Mouse (Mus musculus) neural tube, embryonic 15.5 days (tissue): ENCODE data around the gene Pax3. TPM values are rescaled to one million over a fixed set of nuclear protein-coding genes. Genes with fewer than 3 reads are reported as not detected.

Experiments used
- ATAC-seq: fragments of 200-750 bp; cut with Nextera tagmentation; 2 replicates; pipeline ENCODE4 v1.8.0; 2017; ENCODE audit warnings: mild to moderate bottlenecking, moderate TSS enrichment, moderate library complexity; ENCODE audit not compliant: low FRiP score
- H3K27ac ChIP-seq: fragments of 300-500 bp; sonication (generic); replicated peaks from 2 replicates; pipeline ENCODE4 v1.5.1; 2015; ENCODE audit warnings: mild to moderate bottlenecking, inconsistent platforms
- H3K27me3 ChIP-seq: fragments of 300-500 bp; sonication (generic); replicated peaks from 2 replicates; pipeline ENCODE4 v1.6.1; 2015; ENCODE audit warnings: inconsistent platforms
- H3K36me3 ChIP-seq: fragments of 300-500 bp; sonication (generic); 2 replicates; pipeline ENCODE4 v1.6.1; 2015; ENCODE audit warnings: inconsistent platforms
- H3K4me1 ChIP-seq: fragments of 300-500 bp; sonication (generic); 2 replicates; pipeline ENCODE4 v1.6.1; 2015; ENCODE audit warnings: inconsistent platforms
- H3K4me2 ChIP-seq: fragments of 300-500 bp; sonication (generic); 2 replicates; pipeline ENCODE4 v1.6.1; 2015; ENCODE audit warnings: inconsistent platforms, mild to moderate bottlenecking, moderate library complexity
- H3K4me3 ChIP-seq: fragments of 300-500 bp; sonication (generic); replicated peaks from 2 replicates; pipeline ENCODE4 v1.5.1; 2015; ENCODE audit warnings: mild to moderate bottlenecking, inconsistent platforms
- H3K9ac ChIP-seq: fragments of 300-500 bp; sonication (generic); replicated peaks from 2 replicates; pipeline ENCODE4 v1.6.1; 2015; ENCODE audit warnings: mild to moderate bottlenecking, inconsistent platforms
- H3K9me3 ChIP-seq: fragments of 300-500 bp; sonication (generic); replicated peaks from 2 replicates; pipeline ENCODE4 v1.6.1; 2016; ENCODE audit warnings: inconsistent platforms
- WGBS: fragments of 180-500 bp; shearing (Covaris S2); methylation state at CpG from one replicate; pipeline ENCODE4 v1.1.7; 2015; ENCODE audit warnings: mixed read lengths; 5-methylcytosine and 5-hydroxymethylcytosine counted together
- polyA plus RNA-seq: library from polyadenylated mRNA; unstranded; fragments of >200 nt; fragmentation: Nextera tagmentation; extraction: Ambion mirVana; gene quantifications from 2 replicates; pipeline ENCODE4 v1.2.1, GENCODE M21; 2015

The Pax3 gene
- polyA plus RNA-seq, result 2.5 and 3.4 TPM in 2 replicates

DNA sequence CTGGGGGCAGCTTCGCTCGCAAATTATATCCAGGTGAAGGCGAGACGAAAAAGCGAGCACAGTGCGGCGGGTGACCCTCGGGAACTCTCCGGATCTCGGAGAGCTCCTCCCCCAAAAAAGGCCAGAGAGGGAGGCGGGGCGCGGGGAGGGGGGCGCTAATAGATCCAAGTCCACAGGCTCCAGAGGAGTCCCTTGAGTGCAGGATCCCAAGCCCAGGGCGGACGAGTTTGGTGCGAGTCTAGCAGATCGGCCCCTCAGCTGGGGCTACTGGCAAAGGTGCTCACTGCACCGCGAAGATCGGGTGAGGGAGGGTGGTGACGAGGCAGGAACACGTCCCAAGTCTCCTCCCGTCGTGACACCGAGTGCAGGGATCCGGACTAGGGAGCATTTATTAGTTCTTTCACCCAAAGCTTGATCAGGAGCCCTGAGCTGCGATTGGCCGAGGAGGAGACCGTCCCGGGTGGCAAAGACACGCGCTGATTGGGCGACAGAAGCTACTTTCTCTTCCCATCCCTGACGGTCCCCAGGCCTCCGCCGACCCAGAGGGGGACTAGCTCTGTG is at the start of gene Pax3:
Gene Pax3, minus strand, starts transcription at position 384 of the 561 bp plus-strand sequence.
- H3K27me3 ChIP-seq, result peaks cover 84% of the 10 kb centered on the region
- peaks cover 17% of the 10 kb centered on the region for H3K4me1 ChIP-seq
- peak within 1 kb of the TSS; percentile 9; the same call in 1 of the 2 replicates for H3K9ac ChIP-seq
- WGBS, result 1% methylated on average over 36 of the region's 37 CpGs
- H3K4me3 ChIP-seq, result peak within 1 kb of the TSS; percentile 33
- H3K27ac ChIP-seq, result peak within 1 kb of the TSS; percentile 51
- H3K36me3 ChIP-seq, result no peaks in the 10 kb centered on the region
- H3K4me2 ChIP-seq, result peak within 1 kb of the TSS; percentile 52
- ATAC-seq, result peak; percentile 59; the same call in 1 of the 2 replicates
- no peaks in the 10 kb centered on the region for H3K9me3 ChIP-seq

DNA sequence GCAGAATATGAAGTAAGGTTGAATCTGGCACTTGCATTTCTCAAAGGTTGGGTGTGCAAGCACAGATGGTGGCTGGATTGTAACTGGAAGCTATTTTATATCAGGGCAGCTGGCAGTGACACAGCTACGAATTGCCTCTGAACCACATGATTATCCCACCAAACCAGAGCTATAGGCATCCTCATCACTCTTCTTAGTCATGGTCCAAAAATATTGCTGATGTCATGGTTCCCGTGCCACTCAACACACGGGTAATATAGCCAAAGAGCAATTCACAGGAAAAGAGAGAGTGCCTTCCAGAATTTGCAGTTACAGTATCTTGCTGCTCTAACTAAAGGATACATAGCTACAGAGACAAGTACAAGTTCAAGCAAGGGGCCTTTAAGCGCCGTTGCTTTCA is 37.4 kb upstream of the Pax3 start:
- no peak for ATAC-seq
- no peak overlapping the region for H3K4me2 ChIP-seq
- H3K36me3 ChIP-seq, result no peaks in the 10 kb centered on the region
- 81% methylated on average over 5 of the region's 5 CpGs for WGBS
- H3K4me3 ChIP-seq, result no peak overlapping the region
- H3K27me3 ChIP-seq, result no peaks in the 10 kb centered on the region
- H3K4me1 ChIP-seq, result no peaks in the 10 kb centered on the region
- no peak overlapping the region for H3K27ac ChIP-seq
- H3K9me3 ChIP-seq, result no peaks in the 10 kb centered on the region
- H3K9ac ChIP-seq, result no peak overlapping the region

DNA sequence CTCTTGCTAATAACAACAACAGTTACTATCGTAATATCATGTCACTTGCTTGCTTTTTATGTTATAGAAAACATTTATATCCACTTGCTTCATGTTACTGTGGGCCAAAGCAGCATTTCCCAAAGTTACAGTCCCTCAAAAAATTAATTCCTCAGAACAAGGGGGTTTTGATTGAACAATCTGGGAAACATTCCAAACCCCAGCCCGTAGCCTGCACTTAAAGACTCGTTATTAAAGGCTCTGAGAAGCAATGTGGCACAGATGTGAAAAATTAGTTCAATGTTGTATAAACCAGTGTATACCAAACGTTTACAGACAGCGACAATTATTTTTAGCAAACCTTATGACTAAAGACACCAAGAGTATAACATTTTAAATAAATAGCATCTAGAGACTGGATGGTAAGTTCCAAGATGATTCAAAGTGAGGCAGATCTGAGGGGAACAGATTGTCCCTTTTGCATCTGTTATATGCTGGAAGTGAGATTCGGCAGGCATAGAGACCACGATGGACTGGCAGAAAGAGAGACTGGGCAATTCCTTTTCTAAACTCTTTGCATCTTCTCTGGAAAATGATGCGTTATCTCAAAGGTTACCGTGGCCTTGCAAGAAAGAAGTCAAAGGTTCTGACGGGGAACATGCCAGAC is 35.1 kb upstream of the Pax3 start:
- no peaks in the 10 kb centered on the region for H3K36me3 ChIP-seq
- H3K27ac ChIP-seq, result no peak overlapping the region
- WGBS, result 63% methylated on average over 10 of the region's 10 CpGs
- no peak overlapping the region for H3K4me3 ChIP-seq
- H3K9me3 ChIP-seq, result no peaks in the 10 kb centered on the region
- H3K27me3 ChIP-seq, result no peaks in the 10 kb centered on the region
- ATAC-seq, result no peak
- no peak overlapping the region for H3K4me2 ChIP-seq
- H3K4me1 ChIP-seq, result no peaks in the 10 kb centered on the region
- no peak overlapping the region for H3K9ac ChIP-seq

DNA sequence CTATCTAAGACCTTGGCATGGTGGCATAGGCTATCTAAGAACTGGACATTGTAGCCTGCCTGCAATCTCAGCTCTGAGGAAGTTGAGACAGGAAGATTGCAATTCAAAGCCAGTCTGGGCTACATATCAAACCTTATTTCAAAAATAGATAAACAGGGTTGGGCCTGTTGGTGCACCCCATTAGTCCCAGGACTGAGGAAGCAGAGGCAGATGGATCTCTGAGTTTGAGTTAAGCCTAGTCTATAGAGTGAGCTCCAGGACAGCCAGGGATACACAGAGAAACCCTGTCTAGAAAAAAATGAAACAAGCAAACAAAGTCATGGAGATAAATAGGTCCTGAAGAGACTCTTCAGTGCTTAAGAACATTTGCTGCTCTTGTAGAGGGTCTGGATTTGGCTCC is 32.9 kb upstream of the Pax3 start:
- Histone ChIP-seq H3K4me1 (no peaks in the 10 kb centered on the region), H3K4me3 (no peak overlapping the region), H3K9me3 (no peaks in the 10 kb centered on the region), H3K9ac (no peak overlapping the region), H3K27ac (no peak overlapping the region), H3K36me3 (no peaks in the 10 kb centered on the region), H3K27me3 (no peaks in the 10 kb centered on the region), H3K4me2 (no peak overlapping the region)
- ATAC-seq, result no peak

DNA sequence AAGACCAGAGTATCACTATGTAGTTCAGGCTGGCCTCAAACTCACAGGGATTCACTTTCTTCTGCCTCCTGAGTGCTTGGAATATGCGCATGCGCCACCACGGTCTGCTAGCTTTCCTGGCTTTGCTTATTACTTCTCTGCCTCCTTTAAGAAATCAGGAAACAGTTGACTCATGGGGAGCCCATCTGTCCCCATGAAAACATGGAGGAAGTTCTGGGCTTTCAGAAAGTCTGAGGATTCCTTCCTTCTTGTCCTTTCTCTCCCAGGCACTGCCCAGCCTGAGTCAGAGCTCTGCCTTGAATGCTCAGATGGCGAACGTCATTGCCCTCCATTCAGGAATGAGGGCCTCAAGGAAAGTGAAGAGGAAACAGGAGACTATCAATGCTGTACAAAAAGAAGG is 31.8 kb upstream of the Pax3 start:
- no peaks in the 10 kb centered on the region for H3K36me3 ChIP-seq
- 61% methylated on average over 5 of the region's 5 CpGs for WGBS
- no peak overlapping the region for H3K9ac ChIP-seq
- no peak overlapping the region for H3K27ac ChIP-seq
- no peak overlapping the region for H3K4me3 ChIP-seq
- no peak for ATAC-seq
- no peaks in the 10 kb centered on the region for H3K4me1 ChIP-seq
- H3K9me3 ChIP-seq, result no peaks in the 10 kb centered on the region
- H3K4me2 ChIP-seq, result no peak overlapping the region
- no peaks in the 10 kb centered on the region for H3K27me3 ChIP-seq

DNA sequence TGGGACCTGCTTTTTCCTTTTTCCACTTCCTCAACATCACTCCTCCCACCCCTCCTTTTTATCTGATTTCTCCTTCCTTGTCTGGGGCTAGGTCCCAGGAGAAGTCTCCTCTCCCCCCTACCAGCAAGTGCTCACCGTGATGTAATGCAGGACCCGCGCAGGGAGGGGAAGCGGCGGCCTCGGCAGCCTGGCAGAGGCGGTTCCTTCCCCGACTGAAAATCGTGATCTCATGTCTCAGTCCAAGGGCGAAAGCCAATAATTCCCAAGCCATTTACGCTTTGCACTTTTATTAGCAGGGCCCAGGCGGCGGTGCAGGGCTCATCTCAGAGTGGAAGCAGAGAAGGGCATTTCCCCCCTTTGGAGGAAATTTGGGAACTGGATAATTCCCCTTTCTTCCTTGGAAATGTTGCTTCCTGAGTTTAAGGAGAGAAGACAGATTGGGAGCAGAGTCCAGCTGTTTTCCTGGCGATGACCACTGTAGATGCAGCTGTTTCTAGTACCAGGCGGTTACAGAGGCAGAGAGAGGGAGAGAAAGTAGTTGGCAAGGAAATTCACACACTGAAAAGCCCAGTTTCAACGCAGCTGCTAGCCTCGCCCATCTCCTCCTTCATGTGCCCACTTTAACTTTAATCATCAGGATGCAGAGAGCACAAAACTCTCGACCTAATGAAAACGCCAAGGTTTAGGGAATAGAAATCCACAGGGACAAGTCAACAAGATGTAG is 21.3 kb upstream of the Pax3 start:
- H3K27ac ChIP-seq, result no peak overlapping the region
- no peaks in the 10 kb centered on the region for H3K9me3 ChIP-seq
- no peaks in the 10 kb centered on the region for H3K36me3 ChIP-seq
- H3K4me2 ChIP-seq, result peak overlapping the region; percentile 96
- peak overlapping the region; percentile 68 for H3K4me3 ChIP-seq
- H3K27me3 ChIP-seq, result peaks cover 75% of the 10 kb centered on the region
- no peak for ATAC-seq
- WGBS, result 2% methylated on average over 19 of the region's 19 CpGs
- H3K9ac ChIP-seq, result peak overlapping the region; percentile 18; the same call in 1 of the 2 replicates
- H3K4me1 ChIP-seq, result peaks cover 26% of the 10 kb centered on the region

DNA sequence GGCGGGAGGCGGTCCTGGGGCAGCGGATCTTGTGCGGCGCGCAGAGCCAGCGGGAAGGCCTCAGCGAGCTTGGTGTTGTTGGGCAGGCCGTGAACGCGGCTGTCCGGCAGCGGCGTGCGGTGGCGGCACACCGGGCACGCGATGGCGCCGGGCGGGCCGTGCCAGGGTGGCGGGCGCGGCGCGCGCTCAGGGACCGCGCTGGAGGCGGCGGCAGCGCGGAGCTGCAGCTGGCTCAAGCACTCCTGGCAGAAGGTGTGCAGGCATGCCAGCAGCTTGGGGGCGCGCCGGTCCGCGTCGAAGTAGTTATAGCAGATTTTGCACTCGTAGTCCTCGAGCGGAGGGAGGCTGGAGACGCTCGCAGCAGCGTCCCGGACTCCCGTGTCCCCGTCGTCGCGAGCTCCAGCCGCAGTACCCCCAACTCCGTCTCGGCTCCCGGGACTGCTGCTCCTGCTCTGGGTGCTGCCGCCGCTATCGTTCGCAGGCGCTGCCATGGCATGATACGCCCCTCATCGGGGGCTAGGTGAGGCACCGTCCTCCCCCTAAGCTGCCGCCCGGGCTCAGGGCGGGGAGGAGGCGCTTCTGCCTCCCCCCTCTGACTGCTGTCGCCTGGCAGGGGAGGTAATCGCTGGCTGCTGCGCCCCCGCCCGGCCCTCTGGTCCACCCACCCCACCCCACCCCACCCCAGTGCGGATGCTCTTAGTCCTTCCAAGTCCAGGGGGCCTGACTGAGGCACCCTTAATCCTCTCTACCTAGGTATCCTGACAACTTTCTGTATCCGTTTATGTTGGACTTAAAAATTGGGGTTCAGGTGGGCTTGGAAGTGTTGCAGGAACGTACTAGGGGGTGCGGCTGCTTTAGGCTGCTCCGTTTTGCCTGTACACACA is 20.5 kb upstream of the Pax3 start:
- no peaks in the 10 kb centered on the region for H3K36me3 ChIP-seq
- peaks cover 26% of the 10 kb centered on the region for H3K4me1 ChIP-seq
- peak; percentile 88 for ATAC-seq
- H3K4me2 ChIP-seq, result peak overlapping the region; percentile 96
- peaks cover 83% of the 10 kb centered on the region for H3K27me3 ChIP-seq
- peak overlapping the region; percentile 68 for H3K4me3 ChIP-seq
- no peaks in the 10 kb centered on the region for H3K9me3 ChIP-seq
- H3K27ac ChIP-seq, result no peak overlapping the region
- WGBS, result under 1% methylated on average over 55 of the region's 79 CpGs
- peak overlapping the region; percentile 53 for H3K9ac ChIP-seq

DNA sequence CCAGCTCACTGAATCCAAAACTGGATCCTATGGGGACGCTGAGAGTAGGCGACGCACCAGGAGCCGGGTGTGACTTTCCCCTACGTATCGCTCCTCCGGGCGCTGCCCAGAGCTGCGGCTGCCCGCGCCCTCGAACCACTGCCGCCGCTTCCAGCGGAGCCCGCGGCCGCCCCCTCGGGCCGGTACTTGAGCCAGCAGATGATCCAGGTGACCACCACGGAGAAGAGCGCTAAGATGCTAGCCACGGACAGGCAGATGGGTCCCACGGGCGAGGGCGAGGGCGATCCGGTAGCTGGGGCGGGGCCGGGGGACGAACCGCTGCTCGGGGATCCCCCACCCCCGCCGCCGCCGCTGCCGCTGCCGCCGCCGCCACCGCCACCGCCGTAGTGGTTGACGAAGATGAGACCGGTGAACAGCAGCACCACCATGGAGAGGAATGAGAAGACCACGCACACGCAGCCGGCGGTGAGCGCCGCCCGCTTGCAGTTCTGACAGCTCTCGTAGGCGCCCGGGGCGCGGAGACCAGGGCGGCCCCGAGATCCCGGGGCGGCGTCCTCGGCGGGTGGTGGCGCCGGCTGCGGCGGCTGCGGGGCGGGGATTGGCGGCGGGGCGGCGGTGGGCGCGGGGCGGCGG is 19.7 kb upstream of the Pax3 start:
- no peaks in the 10 kb centered on the region for H3K9me3 ChIP-seq
- H3K36me3 ChIP-seq, result no peaks in the 10 kb centered on the region
- no peak overlapping the region for H3K27ac ChIP-seq
- peaks cover 90% of the 10 kb centered on the region for H3K27me3 ChIP-seq
- peaks cover 26% of the 10 kb centered on the region for H3K4me1 ChIP-seq
- under 1% methylated on average over 59 of the region's 79 CpGs for WGBS
- H3K4me2 ChIP-seq, result peak overlapping the region; percentile 96
- peak; percentile 76 for ATAC-seq
- peak overlapping the region; percentile 53 for H3K9ac ChIP-seq
- H3K4me3 ChIP-seq, result peak overlapping the region; percentile 68

DNA sequence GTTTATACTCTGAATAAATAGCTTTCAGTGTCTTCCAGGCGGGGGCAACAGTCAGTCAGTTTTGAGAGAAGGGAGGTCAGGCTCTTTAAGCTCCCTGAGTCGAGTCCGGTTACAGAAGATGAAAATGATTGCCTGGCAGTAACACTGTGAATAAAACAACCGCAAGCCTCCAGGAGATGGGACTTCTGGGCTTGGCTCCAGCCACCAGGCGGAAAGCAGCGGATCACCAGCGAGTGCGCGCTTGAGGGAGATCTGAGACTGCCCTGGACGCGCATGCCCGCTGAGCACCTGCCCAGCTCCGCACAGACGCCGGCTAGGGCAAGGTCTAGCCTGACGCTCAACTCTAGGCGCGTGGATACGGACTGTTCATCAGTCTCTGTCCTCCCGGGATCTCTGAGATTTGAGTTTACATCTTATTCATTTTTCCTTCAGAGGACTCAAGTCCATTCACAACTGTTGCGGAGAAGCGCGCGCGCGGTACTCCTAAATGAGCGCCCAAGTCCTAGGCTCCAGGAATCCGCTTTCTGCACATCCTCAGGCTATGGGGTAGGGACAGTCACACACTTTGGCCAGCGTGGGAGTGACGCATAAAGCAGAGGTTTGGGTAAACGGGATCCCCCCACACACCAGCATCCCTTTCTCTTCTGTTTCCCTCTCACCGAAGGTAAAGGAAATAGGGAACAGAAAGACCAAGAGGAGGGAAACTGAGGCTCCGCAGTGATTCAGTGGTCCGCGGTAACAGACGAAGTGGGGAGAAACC is 19.0 kb upstream of the Pax3 start:
- H3K36me3 ChIP-seq, result no peaks in the 10 kb centered on the region
- WGBS, result under 1% methylated on average over 36 of the region's 36 CpGs
- no peak overlapping the region for H3K27ac ChIP-seq
- ATAC-seq, result peak; percentile 42
- H3K9ac ChIP-seq, result peak overlapping the region; percentile 53
- H3K4me3 ChIP-seq, result peak overlapping the region; percentile 68
- H3K4me2 ChIP-seq, result peak overlapping the region; percentile 96
- H3K4me1 ChIP-seq, result peaks cover 26% of the 10 kb centered on the region
- H3K27me3 ChIP-seq, result peaks cover 90% of the 10 kb centered on the region
- no peaks in the 10 kb centered on the region for H3K9me3 ChIP-seq

DNA sequence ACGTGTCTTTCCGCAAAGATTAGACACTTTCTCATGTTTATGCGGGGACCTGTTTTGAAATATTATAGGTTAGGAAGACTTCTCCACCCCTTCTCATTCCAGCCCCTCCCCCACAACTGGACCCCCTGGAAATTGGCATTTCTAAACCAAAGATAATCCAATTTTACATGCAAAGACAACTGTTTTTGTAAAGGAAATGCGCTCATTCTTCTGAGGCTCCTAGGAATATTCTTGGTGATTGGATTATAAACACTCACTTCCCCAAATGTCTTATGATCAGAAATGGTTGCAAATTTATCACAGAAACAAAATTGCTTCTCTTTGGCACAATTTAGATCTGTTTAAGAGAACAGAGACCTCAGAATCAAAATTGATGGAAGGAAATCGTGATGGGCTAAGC is 14.1 kb upstream of the Pax3 start:
- Histone ChIP-seq H3K4me1 (peaks cover 5% of the 10 kb centered on the region), H3K9ac (no peak overlapping the region), H3K36me3 (no peaks in the 10 kb centered on the region), H3K4me3 (no peak overlapping the region), H3K27ac (no peak overlapping the region), H3K27me3 (peaks cover 88% of the 10 kb centered on the region), H3K9me3 (no peaks in the 10 kb centered on the region), H3K4me2 (no peak overlapping the region)
- 6% methylated on average over 5 of the region's 5 CpGs for WGBS
- ATAC-seq, result no peak
